Mouse (Mus musculus): Measurements from ENCODE around the gene Nlgn1.

Nlgn1 gene

DNA sequence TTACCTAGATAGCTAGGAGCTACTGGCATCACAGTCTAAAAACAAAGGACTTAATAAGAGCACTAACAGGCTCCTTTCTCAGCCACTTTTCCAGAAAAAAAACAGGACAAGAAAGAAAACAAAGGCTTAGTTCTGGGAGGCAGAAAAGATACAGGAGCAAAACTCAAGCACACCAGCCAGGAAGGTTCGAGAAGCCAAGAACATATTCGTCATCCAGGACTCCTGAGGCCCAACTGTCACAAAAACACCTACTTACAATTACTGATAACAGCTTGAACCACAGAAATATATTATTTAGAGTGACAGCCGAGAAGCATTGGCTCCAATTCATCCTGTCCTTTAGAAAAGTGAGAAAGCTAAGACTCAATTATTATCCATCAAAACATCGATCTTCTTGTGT lies 281.5 kb downstream of the Nlgn1 start:
- no peak for DNase-seq (ENCODE audit: low read depth)

DNA sequence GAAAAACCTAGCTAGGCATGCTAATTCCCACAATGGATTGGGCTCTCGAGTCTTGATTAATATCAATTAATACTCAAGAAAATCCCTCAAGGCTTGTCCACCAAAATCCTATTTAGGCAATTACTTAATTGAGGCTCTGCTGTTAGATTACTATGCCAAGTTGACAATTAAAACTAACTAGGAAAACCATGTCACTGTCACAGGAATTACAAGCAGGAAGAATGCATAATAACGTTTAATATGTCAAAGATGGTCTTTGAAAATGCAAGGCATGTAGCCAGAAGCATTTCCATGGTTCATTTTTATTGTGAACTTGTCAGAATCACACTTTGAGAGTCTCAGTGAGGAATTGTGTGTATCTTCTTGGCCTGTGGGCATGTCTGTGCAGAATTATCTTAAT lies 289.3 kb downstream of the Nlgn1 start:
- DNase-seq (ENCODE audit: low read depth): no peak

DNA sequence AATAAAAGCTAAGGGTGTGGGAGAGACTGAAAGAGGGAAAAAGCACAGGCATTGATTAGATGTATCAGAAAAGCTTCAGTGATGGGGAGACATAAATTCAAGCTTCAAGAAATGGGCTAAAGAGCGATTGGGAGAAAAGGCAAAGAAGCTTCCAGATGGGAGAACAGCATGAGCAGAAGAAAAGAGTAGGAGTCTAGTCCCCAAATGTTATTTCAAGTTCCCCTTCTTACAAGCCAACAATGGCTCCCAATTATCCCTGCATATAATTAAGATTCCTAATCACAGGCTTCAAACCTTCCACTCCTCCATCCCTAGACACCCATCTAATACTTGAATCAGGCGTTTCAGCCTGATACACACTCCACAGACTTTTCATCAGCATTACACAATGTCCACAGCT lies 292.6 kb downstream of the Nlgn1 start:
- DNase-seq (ENCODE audit: low read depth): no peak

DNA sequence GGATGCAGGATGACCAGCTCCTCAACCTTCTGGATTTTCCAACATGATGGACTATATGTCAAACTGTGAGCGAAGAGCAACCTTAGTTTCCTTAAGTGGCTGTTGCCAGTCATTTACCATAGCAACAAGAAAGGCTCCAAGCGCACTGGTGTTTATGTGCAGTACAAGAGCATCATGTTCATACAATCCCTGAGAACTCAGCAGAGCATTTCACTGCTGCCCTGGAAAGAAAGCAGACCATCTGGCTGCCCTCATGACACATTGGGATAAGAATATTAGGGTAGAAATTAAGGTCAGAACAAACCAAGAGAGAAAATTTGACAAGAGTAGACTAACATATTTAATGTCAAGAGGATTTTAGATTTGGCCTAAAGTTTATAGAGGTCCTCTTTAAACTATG lies 306.2 kb downstream of the Nlgn1 start:
- DNase-seq (ENCODE audit: low read depth): no peak

DNA sequence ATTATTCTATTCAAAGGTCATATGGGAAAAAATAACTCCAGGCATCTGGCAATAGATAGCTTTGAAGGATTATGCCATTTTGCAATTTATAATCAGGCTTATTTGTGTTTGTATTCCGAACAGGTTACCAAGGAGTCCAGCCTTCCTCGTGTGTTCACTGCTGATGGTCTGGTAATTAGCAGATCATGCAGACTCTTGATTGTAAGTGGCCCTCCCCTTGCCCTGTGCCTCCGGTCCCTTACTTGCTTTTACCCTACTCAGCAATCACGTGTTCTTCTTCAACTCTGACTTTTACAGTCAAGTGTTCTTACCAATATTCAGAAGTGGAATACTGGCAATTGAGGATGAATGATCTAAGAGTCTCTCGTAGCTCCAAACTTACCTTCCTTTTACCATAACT lies 309.0 kb downstream of the Nlgn1 start:
- no peak for DNase-seq (ENCODE audit: low read depth)

DNA sequence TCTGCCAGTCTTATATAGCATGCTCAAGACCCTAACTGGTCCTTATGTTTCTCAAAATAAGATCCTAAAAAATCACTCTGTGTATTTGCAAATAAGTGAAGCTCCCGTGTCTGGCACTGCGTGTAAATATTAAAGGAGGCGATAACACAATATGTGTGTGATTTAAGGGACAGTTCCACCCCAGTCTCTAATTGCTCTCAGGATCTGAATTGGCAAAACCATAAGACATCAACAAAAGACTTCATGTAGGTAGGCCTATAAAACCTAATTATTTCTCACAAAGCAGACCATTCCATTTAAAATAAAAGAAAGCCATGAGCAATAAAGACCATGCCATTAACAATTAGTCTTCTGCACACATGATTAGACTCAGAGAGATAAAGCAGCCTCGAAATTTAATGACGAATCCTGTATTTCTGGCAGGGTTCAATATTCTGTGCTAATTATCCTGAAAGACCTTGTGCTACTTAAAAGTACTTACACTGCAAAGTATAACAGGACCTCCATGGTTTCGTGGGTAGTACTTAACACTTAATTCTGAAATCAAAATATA lies 310.6 kb downstream of the Nlgn1 start:
- DNase-seq (ENCODE audit: low read depth): no peak

DNA sequence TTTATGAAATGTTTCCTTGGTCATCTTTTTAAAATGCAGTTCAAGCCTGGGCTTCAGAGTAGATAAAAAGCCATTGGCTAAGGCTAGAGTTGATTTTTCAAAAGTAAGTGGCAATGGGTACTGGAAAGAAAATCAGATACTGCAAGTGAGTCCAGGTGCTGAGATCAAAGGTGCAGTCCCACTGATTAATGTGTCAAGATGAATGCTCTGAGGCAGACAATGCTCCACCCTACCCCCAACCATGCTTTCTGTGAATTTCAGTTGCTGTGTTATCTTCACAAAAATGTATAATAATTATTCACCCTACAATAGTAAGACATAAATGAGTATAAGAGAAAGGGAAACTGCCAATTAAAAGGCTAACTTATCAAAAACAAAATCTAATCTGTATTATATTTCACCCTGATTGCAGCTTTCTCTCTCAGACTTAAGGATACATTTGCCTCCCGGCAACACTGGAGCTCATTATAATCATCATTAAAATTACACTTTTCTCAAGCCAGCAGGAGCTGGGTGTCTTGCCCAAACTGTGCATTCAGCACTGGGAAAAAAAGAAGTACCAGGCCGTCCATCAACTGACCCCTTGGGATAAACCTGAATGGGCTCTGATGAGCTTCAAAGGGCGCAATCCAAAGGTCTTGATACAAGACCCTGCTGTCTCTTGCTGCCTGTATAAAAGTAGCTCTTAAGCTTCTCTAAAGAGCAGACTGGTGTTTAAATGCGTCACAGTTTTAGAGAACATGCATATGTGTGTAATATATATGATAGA lies 320.8 kb downstream of the Nlgn1 start:
- DNase-seq (ENCODE audit: low read depth): no peak

DNA sequence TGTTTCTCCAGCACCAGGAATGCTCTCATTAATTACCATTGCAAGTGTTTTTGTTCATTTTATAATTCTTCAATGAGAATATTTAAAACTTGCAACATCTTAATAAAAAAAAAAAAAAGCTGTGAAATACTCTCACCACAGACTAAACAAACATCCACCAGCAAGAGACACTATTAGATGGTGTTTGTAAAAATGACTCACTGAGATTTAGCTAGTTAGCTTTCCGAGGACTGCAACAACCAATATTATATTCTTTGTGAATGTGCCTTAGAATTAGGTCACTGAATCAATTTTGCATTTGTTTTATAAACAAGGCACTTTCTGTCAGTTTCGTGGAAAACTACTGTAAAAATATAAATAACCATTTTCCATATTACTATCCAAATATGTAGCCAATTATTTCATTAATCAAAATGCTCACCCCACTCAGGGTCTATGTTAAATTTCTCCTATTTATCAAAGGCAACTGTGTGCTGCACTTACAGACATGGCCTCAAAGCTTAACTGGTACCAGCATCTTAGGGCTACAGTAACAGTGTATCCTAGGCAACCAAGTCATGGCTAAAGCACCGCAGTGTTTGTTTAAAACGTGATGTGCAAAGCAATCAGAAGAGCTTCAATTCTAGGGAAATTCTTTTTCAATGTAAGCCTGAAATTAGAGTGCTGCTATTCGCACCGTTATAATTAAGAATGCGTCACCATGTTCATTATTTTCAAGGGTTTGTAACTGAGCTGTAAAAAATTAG lies 329.2 kb downstream of the Nlgn1 start:
- DNase-seq (ENCODE audit: low read depth): no peak

DNA sequence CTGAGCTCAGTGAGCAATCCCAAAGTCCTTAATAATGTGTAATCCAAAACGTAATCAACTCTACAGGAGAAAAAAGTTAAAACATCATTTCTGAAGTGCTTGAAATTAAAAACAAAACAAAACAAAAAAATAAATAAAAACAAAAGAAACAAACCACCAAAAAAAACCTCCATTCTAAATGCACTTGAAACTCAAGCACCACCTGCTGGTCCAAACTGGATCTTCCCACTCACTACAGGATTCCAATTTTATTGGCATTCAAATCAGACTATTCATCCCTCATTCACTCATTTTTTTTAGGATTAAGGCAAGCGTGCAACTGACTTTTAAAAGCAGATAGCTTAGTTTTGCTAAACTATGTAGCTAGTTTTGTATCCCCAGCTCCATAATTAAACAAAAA lies 329.9 kb downstream of the Nlgn1 start:
- DNase-seq (ENCODE audit: low read depth): no peak

DNA sequence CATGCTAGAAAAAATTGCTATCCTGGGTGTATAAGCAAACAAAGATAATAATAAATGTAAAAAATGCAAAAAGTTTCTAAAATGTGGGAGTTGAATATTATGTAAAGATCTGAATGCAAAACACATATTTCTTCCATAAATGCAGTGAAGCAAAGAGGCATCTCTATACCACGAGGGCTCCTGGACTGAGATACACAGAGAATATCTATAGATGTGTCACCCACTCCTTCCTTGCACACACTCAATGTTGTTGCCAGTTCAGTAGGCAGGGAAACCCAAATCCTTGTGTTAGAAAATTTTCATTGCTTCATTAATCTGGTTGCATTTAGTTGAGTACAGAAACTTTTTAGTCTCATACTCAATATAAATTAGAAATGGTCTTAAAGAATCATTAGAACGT lies 364.7 kb downstream of the Nlgn1 start:
- DNase-seq (ENCODE audit: low read depth): no peak

DNA sequence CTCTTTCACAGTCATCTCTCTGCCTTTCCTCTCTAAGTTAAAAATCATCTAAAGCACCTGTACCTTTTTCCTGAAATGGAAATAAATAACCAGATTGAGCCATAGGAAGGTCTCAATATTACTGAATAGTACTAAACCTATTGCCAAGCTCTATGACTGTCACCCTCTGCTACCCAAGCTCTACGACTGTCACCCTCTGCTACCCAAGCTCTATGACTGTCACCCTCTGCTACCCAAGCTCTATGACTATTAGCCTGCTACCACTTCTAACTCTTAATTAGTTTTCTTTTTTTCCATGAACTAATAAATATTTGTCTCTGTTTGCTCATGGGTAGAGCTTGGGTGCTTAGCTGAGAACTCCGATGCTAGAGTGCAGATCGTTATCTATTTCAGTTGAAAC lies 368.0 kb downstream of the Nlgn1 start:
- DNase-seq (ENCODE audit: low read depth): no peak

DNA sequence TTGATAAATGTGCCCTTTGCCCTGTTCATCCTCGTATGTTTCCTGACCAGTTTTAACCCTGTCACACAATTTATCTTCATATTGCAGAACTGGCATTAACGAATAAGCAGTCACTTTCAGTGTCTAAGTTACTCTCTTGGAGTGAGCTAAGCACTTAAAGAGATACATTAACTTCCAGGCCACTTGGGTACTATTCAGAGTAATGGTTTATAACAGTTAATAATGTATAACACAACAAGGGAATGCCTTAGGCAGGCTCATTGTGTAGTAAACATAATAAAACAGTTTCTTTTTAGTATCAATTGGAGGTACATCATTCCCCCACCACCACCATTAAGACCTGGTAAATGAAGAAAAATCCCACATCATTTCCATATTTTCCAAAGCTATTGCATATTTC lies 368.7 kb downstream of the Nlgn1 start:
- no peak for DNase-seq (ENCODE audit: low read depth)

DNA sequence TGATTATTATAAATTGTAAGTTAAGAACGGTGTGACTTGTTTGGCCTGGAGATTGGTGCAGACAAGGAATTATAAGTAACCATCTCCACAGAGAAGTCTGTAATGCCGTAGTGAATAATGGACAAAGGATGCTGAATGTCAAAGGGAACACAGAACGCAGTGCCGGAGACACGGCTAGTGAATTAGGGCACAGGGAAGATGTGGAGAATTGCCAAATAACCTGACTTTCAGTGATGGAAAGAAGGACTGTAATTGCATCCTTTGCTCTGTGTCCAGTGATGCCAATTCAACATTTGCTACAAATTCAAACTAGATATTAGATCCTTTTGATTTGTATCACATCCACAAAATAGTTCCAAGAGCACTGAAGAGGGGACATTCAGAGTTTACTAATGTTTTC lies 415.7 kb downstream of the Nlgn1 start:
- no peak for DNase-seq (ENCODE audit: low read depth)

DNA sequence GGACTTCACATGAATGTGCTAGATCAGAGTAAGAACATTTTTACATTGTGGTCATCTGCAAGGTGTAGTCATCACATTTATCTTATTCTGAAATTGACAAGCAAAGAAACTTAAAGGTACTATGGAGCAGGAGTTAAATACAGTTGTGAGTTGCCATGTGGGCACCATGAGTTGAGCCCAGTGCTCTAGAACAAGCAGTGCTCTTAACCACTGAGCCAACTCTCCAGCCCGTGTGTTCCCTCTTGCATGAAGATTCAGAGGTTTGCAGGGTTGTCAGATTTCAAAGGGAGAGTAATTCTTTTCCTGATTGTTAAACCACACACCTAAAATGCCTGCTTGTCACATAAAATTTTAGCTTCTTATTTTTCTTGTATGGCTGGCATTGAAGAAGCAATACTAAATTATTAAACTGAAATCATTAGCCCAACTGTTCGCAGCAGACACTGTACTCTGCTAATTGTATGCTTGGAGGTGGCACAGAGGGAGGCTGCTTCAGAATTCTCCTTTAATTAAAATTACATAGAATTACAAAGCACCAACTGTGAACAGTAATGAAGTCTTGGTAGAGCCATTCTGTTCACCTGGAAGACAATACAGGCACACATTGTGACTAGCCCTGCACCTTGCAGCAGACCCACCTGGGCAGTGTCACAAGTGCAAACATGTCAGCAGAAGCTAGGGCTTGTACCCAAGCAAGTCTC lies 417.7 kb downstream of the Nlgn1 start:
- DNase-seq (ENCODE audit: low read depth): no peak

DNA sequence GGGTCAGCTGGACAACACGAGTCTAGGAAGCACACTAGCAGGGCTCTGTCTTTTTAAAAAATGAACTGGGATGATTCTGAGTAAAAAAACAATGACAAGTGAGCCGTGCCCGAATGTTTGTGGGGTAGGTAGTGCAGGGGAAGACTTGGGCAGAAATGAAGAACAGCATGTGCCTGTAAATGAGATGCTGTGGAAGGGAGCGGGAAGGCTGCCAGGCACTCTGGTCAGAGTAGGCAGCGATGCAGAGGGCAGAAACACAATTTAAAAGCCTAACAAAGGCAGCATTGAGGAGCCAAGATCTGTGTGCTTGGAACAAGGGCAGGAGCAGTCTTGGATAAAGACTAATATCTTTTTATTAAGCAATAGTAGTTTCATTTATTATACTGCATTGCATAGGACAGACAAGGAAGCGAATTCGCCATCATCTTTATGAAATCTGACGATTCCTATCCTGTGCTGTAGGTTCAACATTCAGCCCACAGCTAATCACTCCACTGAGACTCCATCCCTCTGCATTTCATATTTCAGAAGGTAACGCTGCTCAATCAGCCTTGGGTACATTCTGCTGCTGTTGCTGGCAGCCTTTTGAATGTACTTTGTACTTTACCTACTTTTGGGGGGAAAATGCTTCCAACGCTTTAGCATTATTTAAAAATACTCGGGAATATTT lies 429.0 kb downstream of the Nlgn1 start:
- no peak for DNase-seq (ENCODE audit: low read depth)

DNA sequence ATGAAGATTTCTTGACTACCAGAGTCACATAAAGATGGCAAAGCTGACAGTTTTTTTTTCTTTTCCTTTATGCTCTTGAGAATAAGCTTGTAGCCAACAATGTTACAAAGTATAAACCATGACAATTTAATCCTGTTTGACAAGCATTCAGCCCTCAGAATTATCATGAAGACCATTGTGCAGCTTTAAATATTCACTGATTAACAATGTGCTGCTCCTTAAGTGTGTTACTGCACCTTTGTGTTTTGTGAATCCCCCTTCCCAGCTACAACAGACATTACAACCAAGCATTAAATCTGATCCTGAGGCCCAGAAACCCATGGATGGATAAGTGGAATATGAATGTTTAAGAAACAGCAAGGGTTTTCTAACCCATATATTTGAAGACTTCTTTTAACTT lies 434.8 kb downstream of the Nlgn1 start:
- DNase-seq (ENCODE audit: low read depth): no peak

DNA sequence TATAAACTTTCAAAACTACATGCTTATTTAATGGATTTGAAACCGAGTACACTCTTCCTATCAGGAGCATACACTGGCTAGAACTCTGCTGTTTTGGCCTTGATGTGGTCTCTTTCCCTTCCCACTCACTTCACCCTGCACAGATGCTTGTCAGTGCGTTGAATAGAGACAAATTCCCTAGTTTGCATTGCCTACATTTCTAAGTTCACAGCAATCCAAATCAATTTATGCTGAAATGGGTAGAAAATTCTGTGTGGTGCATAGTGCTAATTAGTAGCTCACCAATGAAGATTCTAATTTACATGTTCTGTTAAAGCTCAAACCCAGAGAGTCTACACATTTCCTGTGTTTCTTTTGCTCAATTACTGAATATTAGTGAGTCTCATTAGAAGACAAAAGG lies 447.5 kb downstream of the Nlgn1 start:
- DNase-seq (ENCODE audit: low read depth): no peak

DNA sequence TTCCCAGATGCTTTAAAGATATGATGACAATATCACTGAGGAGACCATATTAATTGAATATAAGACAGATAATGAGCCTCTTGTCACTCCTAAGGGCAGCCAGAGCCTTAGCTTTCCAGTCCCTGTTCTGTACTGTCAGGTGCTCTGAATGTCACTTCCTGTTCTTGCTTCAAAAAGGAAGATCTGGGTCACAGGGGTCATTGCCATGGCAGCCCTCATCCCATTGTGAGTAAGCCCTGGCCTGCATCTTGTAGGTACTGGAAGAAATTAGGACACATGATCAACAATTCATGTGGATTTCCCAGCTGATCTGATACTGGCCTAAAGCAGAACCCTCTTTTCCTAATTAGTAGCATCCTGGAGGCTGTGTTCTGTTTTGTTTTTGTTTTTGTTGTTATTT lies 463.1 kb downstream of the Nlgn1 start:
- no peak for DNase-seq (ENCODE audit: low read depth)

DNA sequence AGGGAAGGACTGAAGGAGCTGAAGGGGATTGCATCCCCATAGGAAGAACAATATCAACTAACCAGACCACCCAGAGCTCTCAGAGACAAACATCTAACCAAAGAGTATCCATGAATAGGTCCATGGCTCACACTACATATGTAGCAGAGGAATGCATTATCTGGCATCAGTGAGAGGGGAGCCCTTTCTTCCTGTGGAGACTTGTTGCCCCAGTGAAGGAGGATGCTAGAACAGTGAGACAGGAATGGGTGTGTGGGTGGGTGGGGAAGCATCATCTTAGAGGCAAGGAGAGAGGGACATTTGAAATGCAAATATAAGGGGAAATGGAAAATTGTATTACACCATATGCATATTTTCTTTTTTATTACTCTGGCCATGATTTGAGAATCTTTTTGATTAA lies 473.9 kb downstream of the Nlgn1 start:
- DNase-seq (ENCODE audit: low read depth): no peak

DNA sequence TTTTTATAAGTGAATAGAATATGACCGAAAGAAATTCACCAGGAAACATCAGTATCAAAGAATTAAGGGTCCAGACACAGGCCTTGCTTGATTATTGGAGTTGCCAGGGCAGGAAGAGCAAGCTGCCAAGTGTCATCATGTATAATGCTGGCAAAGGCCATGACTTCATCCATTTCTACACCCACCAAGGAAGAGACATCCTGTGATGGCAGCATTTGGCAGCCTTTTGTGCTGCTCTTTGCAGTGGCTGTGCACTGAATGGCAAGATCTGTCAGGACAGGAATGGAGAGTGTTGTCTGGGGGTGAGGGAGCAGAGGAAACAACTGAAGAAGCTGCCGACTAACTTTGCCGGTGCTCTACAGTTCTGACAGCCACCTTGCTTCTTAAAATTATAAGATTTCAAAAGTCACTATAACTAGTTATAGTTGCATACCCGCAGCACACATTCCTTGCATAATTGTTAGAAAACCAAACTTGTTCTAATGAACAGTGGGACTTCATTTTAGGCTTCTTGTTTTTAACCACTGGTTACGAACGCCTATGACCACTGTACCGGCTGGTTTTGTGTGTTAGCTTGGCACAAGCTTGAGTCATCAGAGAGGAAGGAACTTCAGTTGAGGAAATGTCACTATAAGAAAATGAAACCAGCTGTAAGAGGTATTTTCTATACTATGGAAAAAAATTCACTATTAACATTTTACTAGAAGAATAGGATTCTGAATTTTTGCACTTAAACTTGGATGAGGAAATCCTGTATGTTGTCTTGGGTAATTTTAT lies 487.4 kb downstream of the Nlgn1 start:
- no peak for DNase-seq (ENCODE audit: low read depth)

DNA sequence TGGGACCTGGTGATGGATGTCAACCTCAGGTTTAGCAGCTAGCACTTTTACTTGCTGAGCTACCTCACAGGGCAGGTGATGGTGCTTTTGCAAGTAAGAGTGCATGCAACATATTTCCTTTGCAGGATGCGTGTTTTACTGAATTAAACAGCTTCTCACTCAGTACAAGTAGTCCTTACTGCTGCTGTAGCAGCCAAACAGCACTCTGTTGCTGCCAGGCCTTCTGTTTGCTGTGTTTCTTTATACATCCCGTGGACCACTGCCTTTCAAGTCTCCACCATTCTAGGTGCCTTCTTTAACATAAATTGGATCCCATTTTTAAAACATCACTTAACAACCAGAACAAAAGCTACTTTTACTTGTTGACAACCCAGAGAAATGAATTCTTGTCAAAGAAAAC lies 502.0 kb downstream of the Nlgn1 start:
- DNase-seq (ENCODE audit: low read depth): no peak

DNA sequence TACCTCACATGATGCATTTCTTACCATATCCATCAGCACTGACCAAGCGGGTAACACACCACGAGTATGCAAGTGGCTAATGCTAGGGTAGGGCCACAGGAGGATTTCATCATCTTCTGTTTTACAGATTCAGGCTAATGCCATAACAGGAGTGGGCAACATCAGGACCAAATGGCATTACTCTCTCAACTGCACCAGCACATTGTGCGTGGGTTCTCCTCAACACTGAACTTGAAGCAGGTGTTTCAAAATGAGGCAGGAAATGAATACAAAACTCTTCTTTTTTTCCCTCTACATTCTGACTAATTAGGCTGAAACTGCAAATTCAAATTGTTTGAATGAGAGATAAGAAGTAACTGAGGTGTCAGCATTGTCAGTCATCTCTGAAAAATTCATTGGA lies 518.9 kb downstream of the Nlgn1 start:
- no peak for DNase-seq (ENCODE audit: low read depth)
